In the genomic region with DNA sequence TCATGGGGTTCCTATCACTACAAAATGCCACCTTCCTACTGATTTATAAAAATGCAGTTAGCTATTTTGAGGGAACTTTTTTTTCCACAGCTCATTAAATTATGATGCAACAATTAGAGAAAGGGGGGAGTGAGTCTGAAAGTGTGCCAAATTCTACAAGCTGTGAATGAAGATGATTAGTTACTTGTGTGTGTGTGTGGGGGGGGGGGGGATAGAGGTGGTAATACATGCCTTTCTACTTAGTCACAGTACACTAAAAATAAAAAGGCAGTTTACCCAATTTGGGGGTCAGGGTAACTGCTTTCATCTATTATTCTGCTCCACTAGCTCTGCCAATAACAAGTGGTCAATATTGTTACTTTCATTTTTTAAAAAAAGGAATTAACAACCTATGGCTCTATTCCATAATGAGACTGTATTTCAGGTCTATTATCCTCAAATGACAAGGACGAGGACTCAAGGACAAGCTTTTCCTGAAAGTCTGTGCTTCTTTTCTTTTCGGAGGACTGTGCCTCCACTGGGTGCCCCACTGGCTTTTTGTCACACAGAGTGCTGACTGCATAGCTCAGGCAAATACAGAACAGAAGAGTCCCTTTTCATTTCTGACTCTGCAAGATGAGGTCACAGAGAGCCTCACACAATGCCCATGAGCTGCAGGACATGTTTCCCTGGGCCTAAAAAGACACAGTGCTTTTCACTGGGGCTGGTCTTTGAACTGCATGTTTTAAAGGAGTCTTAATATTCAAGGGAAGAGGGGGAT, we compare ENCODE assay signal across 11 mouse cellular contexts. TPM values are rescaled to one million over a fixed set of nuclear protein-coding genes. Genes with fewer than 3 reads are reported as not detected.
DNase-seq lines count a peak whose midpoint lies in the region; ATAC-seq and TF ChIP-seq lines count a peak whose summit lies in the region.
"Had no signal": no experiment of that assay in that cellular context is flagged by ENCODE, and none has a peak within 500 bp of the region (broad histone marks: within the 10 kb centered on the region; RNA-seq: fewer than 3 reads in every experiment).

No protein-coding gene starts in this region.

- TF ChIP-seq POLR2A in lung, adult 2 months (IDR thresholded peaks at IDR 0.05; ENCODE audit: borderline replicate concordance, extremely low read depth, low read depth, low read length) = no peak

- intact Hi-C loops in gastrocnemius, postnatal 14 days (cut with DNase I; ENCODE audit: low total_unique reads) = no loop called here

- H3K9me3 ChIP-seq in lung, embryonic 14.5 days (ENCODE audit: low read depth, low read length) = no peaks in the 10 kb centered on the region
- no peaks in the 10 kb centered on the region for H3K9me3 ChIP-seq in embryonic facial prominence, embryonic 10.5 days
- no peaks in the 10 kb centered on the region for H3K9me3 ChIP-seq in hindbrain, embryonic 11.5 days (ENCODE audit: control insufficient read depth, low read length)
- H3K9me3 ChIP-seq in midbrain, embryonic 14.5 days (ENCODE audit: control insufficient read depth, low read length) = no peaks in the 10 kb centered on the region
- H3K9me3 ChIP-seq: stomach, embryonic 15.5 days had no signal

- peak overlapping the region; percentile 33; the same call in 1 of the 2 replicates for H3K27ac ChIP-seq in lung, embryonic 14.5 days (ENCODE audit: low read depth)
- no peak overlapping the region for H3K27ac ChIP-seq in embryonic facial prominence, embryonic 10.5 days (replicated peaks)
- no peak overlapping the region for H3K27ac ChIP-seq in hindbrain, embryonic 11.5 days (ENCODE audit: low read depth, low read length)
- no peak overlapping the region for H3K27ac ChIP-seq in midbrain, embryonic 14.5 days (replicated peaks; ENCODE audit: low read depth, low read length)
- H3K27ac ChIP-seq: kidney, postnatal 0 days; stomach, embryonic 15.5 days had no signal

- peak; percentile 73 for DNase-seq in lung, embryonic 14.5 days
- no peak for DNase-seq in lung, adult 2 months
- DNase-seq in embryonic facial prominence, embryonic 10.5 days (ENCODE audit: low spot score) = peak; percentile 9
- DNase-seq in hindbrain, embryonic 11.5 days (ENCODE audit: low spot score) = peak; percentile 7
- peak; percentile 13 for DNase-seq in midbrain, embryonic 14.5 days
- DNase-seq in B cell, adult 2 months = no peak
- no peak for DNase-seq in cerebellum, postnatal 36 days
- no peak for DNase-seq in gastrocnemius, postnatal 14 days
- DNase-seq: liver had no signal

- ATAC-seq in lung, embryonic 14.5 days (ENCODE audit: insufficient read depth) = peak; percentile 69; the same call in 1 of the 2 replicates
- peak; percentile 84 for ATAC-seq in hindbrain, embryonic 11.5 days (ENCODE audit: low FRiP score)
- 0 out of 2 replicates have a peak, but pooled peaks have one; percentile 24 for ATAC-seq in midbrain, embryonic 14.5 days (ENCODE audit: low FRiP score, low TSS enrichment)

- TF ChIP-seq CTCF in lung, embryonic 14.5 days (IDR thresholded peaks at IDR 0.05; ENCODE audit: low read depth) = no peak
- TF ChIP-seq CTCF in lung, adult 2 months (IDR thresholded peaks at IDR 0.05; ENCODE audit: insufficient read depth, low read length) = no peak

- H3K4me1 ChIP-seq in lung, embryonic 14.5 days (ENCODE audit: insufficient read depth) = peaks cover 7% of the 10 kb centered on the region; the same call in 1 of the 2 replicates
- H3K4me1 ChIP-seq in lung, adult 2 months (ENCODE audit: control insufficient read depth, insufficient read depth, low read length) = no peaks in the 10 kb centered on the region
- H3K4me1 ChIP-seq in embryonic facial prominence, embryonic 10.5 days = no peaks in the 10 kb centered on the region
- H3K4me1 ChIP-seq in hindbrain, embryonic 11.5 days (replicated peaks; ENCODE audit: control insufficient read depth, insufficient read depth, low read length) = no peaks in the 10 kb centered on the region
- no peaks in the 10 kb centered on the region for H3K4me1 ChIP-seq in midbrain, embryonic 14.5 days (ENCODE audit: control insufficient read depth, insufficient read depth, low read length)
- H3K4me1 ChIP-seq: stomach, embryonic 15.5 days had no signal

- 62% methylated on average over 2 of the region's 2 CpGs for WGBS in lung, embryonic 14.5 days
- WGBS in lung, adult 2 months = 65% methylated on average over 2 of the region's 2 CpGs
- WGBS in embryonic facial prominence, embryonic 10.5 days = 29% methylated on average over 2 of the region's 2 CpGs
- WGBS in hindbrain, embryonic 11.5 days = 33% methylated on average over 2 of the region's 2 CpGs
- WGBS in midbrain, embryonic 14.5 days = 17% methylated on average over 2 of the region's 2 CpGs

- H3K27me3 ChIP-seq in lung, embryonic 14.5 days (ENCODE audit: insufficient read depth, low read length) = no peaks in the 10 kb centered on the region
- no peaks in the 10 kb centered on the region for H3K27me3 ChIP-seq in embryonic facial prominence, embryonic 10.5 days (replicated peaks; ENCODE audit: low read depth, poor library complexity, severe bottlenecking)
- no peaks in the 10 kb centered on the region for H3K27me3 ChIP-seq in hindbrain, embryonic 11.5 days (ENCODE audit: control insufficient read depth, insufficient read depth, low read length)
- H3K27me3 ChIP-seq in midbrain, embryonic 14.5 days (ENCODE audit: control insufficient read depth, insufficient read depth, low read length) = no peaks in the 10 kb centered on the region
- H3K27me3 ChIP-seq: stomach, embryonic 15.5 days had no signal

- H3K36me3 ChIP-seq in lung, embryonic 14.5 days (ENCODE audit: insufficient read depth) = no peaks in the 10 kb centered on the region
- no peaks in the 10 kb centered on the region for H3K36me3 ChIP-seq in embryonic facial prominence, embryonic 10.5 days (replicated peaks)
- H3K36me3 ChIP-seq in hindbrain, embryonic 11.5 days (ENCODE audit: control insufficient read depth, insufficient read depth, low read length) = no peaks in the 10 kb centered on the region
- H3K36me3 ChIP-seq in midbrain, embryonic 14.5 days (ENCODE audit: control insufficient read depth, insufficient read depth, low read length) = no peaks in the 10 kb centered on the region
- H3K36me3 ChIP-seq: stomach, embryonic 15.5 days had no signal

- no peak overlapping the region for H3K4me3 ChIP-seq in lung, embryonic 14.5 days (ENCODE audit: low read depth, low read length)
- H3K4me3 ChIP-seq in lung, adult 2 months (replicated peaks; ENCODE audit: extremely low read depth, low read depth, low read length) = no peak overlapping the region
- no peak overlapping the region for H3K4me3 ChIP-seq in embryonic facial prominence, embryonic 10.5 days
- no peak overlapping the region for H3K4me3 ChIP-seq in hindbrain, embryonic 11.5 days (ENCODE audit: low read depth, low read length)
- no peak overlapping the region for H3K4me3 ChIP-seq in midbrain, embryonic 14.5 days (replicated peaks; ENCODE audit: low read depth, low read length)
- H3K4me3 ChIP-seq: stomach, embryonic 15.5 days had no signal

- H3K4me2 ChIP-seq in lung, embryonic 14.5 days = no peak overlapping the region
- no peak overlapping the region for H3K4me2 ChIP-seq in hindbrain, embryonic 11.5 days (replicated peaks; ENCODE audit: low read depth, low read length)
- no peak overlapping the region for H3K4me2 ChIP-seq in midbrain, embryonic 14.5 days (ENCODE audit: low read length)
- H3K4me2 ChIP-seq: stomach, embryonic 15.5 days had no signal

- H3K9ac ChIP-seq in lung, embryonic 14.5 days = no peak overlapping the region
- no peak overlapping the region for H3K9ac ChIP-seq in hindbrain, embryonic 11.5 days (ENCODE audit: low read depth, low read length)
- no peak overlapping the region for H3K9ac ChIP-seq in midbrain, embryonic 14.5 days (replicated peaks; ENCODE audit: low read length)
- H3K9ac ChIP-seq: stomach, embryonic 15.5 days had no signal

RNA-seq across cellular contexts. Expression of gene Adgrg6, which starts 33.4 kb away (rescaled TPM):
- polyA plus RNA-seq in lung, embryonic 14.5 days (2014; fragmentation: Nextera tagmentation; extraction: Ambion mirVana) = 22.9 and 26.2 TPM in 2 replicates
- 22.0 and 25.7 TPM in 2 replicates for polyA plus RNA-seq in lung, adult 2 months (2012; rRNA removed)
- 0.53 and 0.79 TPM in 2 replicates for polyA plus RNA-seq in embryonic facial prominence, embryonic 10.5 days (2016; fragmentation: Nextera tagmentation; extraction: Ambion mirVana)
- 2.2 and 3.0 TPM in 2 replicates for polyA plus RNA-seq in hindbrain, embryonic 11.5 days (2014; fragmentation: Nextera tagmentation; extraction: Ambion mirVana)
- 1.3 and 2.0 TPM in 2 replicates for polyA plus RNA-seq in midbrain, embryonic 14.5 days (2014; fragmentation: Nextera tagmentation; extraction: Ambion mirVana)
- total RNA-seq in gastrocnemius, postnatal 14 days (2021) = 1 to 10 TPM; 2.3 to 2.6 TPM

Comparison
In these comparisons a context has a peak if more than half of its experiments do, and no peak if none do; other contexts are left out.
1. DNase-seq: peak in lung, embryonic 14.5 days (single experiment), embryonic facial prominence, embryonic 10.5 days (single experiment), hindbrain, embryonic 11.5 days (single experiment) and midbrain, embryonic 14.5 days (single experiment); none in lung, adult 2 months (single experiment), B cell, adult 2 months (0 of 2), cerebellum, postnatal 36 days (0 of 2) and gastrocnemius, postnatal 14 days (single experiment).
2. ATAC-seq: peak in every context shown above with its lines; median percentile 84 in hindbrain, embryonic 11.5 days; 69 in lung, embryonic 14.5 days; 24 in midbrain, embryonic 14.5 days.